Mouse (Mus musculus) lung, embryonic 14.5 days (tissue): Measurements from ENCODE around the gene Psmb2. TPM values are rescaled to one million over a fixed set of nuclear protein-coding genes. Genes with fewer than 3 reads are reported as not detected.
A peak's percentile ranks its signal among the peaks of the same experiment; 100 is the strongest.

Experiments
- ATAC-seq: fragments of 200-750 bp; cut with Nextera tagmentation; 2 replicates; pipeline ENCODE4 v1.8.0; 2017; ENCODE audit warnings: mild to moderate bottlenecking, moderate TSS enrichment, moderate library complexity; ENCODE audit not compliant: insufficient read depth
- DNase-seq: peaks from one replicate; pipeline ENCODE4 v3.0.0-alpha.2; 2015
- H3K27ac ChIP-seq: fragments of 300-500 bp; sonication (generic); 2 replicates; pipeline ENCODE4 v1.5.1; 2014; ENCODE audit warnings: low read depth, mild to moderate bottlenecking, moderate library complexity
- H3K27me3 ChIP-seq: fragments of 300-500 bp; sonication (generic); 2 replicates; pipeline ENCODE4 v1.6.1; 2014; ENCODE audit warnings: low read length, control low read depth; ENCODE audit not compliant: insufficient read depth
- H3K36me3 ChIP-seq: fragments of 300-500 bp; sonication (generic); 2 replicates; pipeline ENCODE4 v1.6.1; 2014; ENCODE audit warnings: control low read depth; ENCODE audit not compliant: insufficient read depth
- H3K4me1 ChIP-seq: fragments of 300-500 bp; sonication (generic); 2 replicates; pipeline ENCODE4 v1.6.1; 2014; ENCODE audit warnings: antibody characterized with exemption, control low read depth; ENCODE audit not compliant: insufficient read depth
- H3K4me2 ChIP-seq: fragments of 300-500 bp; sonication (generic); 2 replicates; pipeline ENCODE4 v1.6.1; 2014; ENCODE audit warnings: mild to moderate bottlenecking
- H3K4me3 ChIP-seq: fragments of 300-500 bp; sonication (generic); 2 replicates; pipeline ENCODE4 v1.5.1; 2014; ENCODE audit warnings: low read depth, low read length
- H3K9ac ChIP-seq: fragments of 300-500 bp; sonication (generic); 2 replicates; pipeline ENCODE4 v1.6.1; 2014
- H3K9me3 ChIP-seq: fragments of 300-500 bp; sonication (generic); 2 replicates; pipeline ENCODE4 v1.6.1; 2016; ENCODE audit warnings: low read depth, low read length, control low read depth
- CTCF ChIP-seq: IDR thresholded peaks from 2 replicates; pipeline ENCODE4 v1.5.1; 2016; ENCODE audit warnings: antibody characterized with exemption, low read depth
- WGBS: fragments of 180-500 bp; shearing (Covaris S2); extraction: QIAGEN DNeasy Blood & Tissue Kit; methylation state at CpG from one replicate; pipeline ENCODE4 v1.1.7; 2014; 5-methylcytosine and 5-hydroxymethylcytosine counted together
- polyA plus RNA-seq: library from polyadenylated mRNA; unstranded; fragments of >200 nt; fragmentation: Nextera tagmentation; extraction: Ambion mirVana; gene quantifications from 2 replicates; pipeline ENCODE4 v1.2.1, GENCODE M21; 2014

Gene Psmb2
- polyA plus RNA-seq, 1 experiment from 2014 or later, result 528 TPM

DNA sequence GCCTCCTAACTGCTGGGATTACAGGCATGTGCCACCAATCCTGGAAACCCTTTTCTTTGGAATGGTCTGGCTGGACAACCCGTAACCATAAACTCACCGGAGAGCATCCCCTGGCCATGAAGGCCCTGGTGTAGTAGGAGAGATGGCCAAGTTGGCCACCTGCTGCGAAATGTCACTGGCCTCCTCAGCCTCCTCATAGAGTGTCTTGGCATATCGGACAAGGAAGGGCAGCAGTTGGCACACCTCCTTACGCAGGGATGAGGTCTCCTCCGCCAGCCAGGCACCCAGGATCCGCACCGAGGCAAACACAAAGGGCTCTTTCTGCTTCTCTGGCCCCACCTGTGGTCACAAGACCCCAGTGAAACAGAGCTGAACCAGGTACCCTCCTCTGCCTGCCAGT is 71.0 kb downstream of the Psmb2 start:
- H3K4me1 ChIP-seq, result peaks cover 7% of the 10 kb centered on the region; the same call in 1 of the 2 replicates
- H3K36me3 ChIP-seq, result peaks cover 63% of the 10 kb centered on the region
- no peak overlapping the region for H3K4me2 ChIP-seq
- no peak overlapping the region for H3K27ac ChIP-seq
- 91% methylated on average over 8 of the region's 8 CpGs for WGBS
- no peaks in the 10 kb centered on the region for H3K27me3 ChIP-seq
- no peak for ATAC-seq
- no peak overlapping the region for H3K9ac ChIP-seq
- no peak overlapping the region for H3K4me3 ChIP-seq
- no peaks in the 10 kb centered on the region for H3K9me3 ChIP-seq
- DNase-seq, result no peak
- TF ChIP-seq CTCF, result no peak

DNA sequence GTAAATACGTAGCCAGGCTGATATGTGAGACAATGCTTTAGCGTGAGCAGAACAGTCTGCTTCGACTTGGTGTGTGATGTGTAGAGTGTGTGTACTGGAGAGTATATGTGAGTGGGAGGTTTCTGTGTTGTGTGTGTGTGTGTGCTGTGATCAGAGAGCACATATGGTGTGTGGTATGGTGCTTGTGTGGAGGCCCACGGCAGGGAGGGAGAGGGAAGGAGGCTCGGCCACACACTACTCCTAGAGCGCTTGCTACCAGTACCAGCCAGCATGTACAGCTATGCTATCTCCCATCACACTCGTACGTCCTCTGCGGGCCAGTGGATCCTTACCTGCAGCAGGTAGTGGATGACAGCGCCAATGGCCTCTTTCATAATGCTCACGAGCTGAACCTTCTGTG is 72.1 kb downstream of the Psmb2 start:
- Histone ChIP-seq H3K36me3 (peaks cover 54% of the 10 kb centered on the region), H3K4me3 (no peak overlapping the region), H3K9me3 (no peaks in the 10 kb centered on the region), H3K4me1 (peaks cover 7% of the 10 kb centered on the region; the same call in 1 of the 2 replicates), H3K9ac (no peak overlapping the region), H3K27me3 (no peaks in the 10 kb centered on the region), H3K27ac (no peak overlapping the region), H3K4me2 (no peak overlapping the region)
- WGBS, result 80% methylated on average over 11 of the region's 11 CpGs
- ATAC-seq (no peak), DNase-seq (no peak)
- no peak for TF ChIP-seq CTCF

DNA sequence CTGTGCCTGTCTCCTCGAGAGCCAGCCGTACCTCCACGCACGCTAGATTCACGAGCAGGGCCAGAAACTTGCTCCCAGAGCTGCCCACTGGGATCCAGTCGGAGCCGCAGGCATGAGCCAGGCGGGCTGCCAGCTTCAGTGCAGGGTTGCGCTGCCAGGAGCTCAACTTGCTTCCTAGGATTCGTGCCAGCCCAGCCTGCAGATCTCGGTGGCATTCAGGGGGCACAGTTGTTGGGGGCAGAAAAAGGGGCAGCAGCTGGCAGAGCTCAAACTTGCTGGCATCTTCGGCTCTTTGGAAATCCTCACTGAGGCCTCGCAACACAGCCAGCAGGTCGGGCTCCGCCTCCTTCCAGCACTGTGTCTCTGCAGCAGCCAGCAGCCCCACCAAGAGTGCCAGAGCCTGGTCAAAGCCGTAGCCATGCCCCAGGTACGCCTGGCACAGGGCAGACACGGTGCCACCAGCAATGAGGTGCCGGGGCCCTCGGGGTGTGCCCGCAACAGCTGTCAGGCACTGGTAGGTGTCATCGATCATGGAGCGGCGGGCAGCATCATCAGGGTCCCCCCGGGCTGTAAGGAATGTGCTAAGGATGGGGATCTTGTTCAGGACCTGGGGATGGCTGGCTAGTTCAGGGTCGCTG is 72.7 kb downstream of the Psmb2 start:
- peaks cover 48% of the 10 kb centered on the region for H3K36me3 ChIP-seq
- no peak for DNase-seq
- no peak overlapping the region for H3K4me2 ChIP-seq
- H3K9me3 ChIP-seq, result no peaks in the 10 kb centered on the region
- H3K4me3 ChIP-seq, result no peak overlapping the region
- H3K4me1 ChIP-seq, result peaks cover 7% of the 10 kb centered on the region; the same call in 1 of the 2 replicates
- no peak overlapping the region for H3K27ac ChIP-seq
- no peaks in the 10 kb centered on the region for H3K27me3 ChIP-seq
- no peak overlapping the region for H3K9ac ChIP-seq
- 81% methylated on average over 26 of the region's 26 CpGs for WGBS
- ATAC-seq, result no peak
- TF ChIP-seq CTCF, result no peak

DNA sequence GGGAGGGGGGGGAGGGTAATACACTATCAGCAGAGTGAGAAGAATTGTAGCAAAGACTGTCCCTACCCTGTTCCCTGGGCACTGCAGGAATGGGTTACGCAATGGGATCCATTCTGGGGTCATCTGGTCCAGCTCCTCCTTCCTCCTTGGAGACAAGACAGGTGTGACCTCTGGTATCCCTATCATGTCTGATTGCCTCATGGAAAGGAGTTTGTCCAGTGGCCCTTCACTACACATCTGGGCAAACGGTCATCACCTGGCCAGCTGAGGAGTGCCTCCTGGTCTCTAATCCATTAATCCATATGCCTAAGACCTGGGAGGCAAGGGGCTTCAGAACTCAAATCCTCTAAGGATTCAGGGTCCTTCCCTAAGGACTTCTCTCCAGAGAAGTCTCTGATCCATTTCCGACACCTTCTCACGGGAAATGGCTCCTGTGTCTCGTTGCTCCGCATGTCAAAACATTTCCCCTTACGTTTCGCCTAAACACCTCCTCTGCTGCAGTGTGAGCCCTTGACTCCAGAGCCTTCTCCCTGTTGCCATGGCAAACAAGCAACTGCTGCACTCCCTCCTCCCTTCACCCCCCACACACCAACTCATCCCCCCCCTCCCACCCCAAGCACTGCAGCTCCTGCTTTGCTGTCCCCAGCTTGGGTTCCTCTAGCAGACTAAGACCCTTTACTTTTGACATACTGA is 73.6 kb downstream of the Psmb2 start:
- peak overlapping the region; percentile 93; the same call in 1 of the 2 replicates for H3K4me2 ChIP-seq
- H3K36me3 ChIP-seq, result peaks cover 39% of the 10 kb centered on the region
- no peak for TF ChIP-seq CTCF
- no peaks in the 10 kb centered on the region for H3K27me3 ChIP-seq
- H3K27ac ChIP-seq, result no peak overlapping the region
- WGBS, result 73% methylated on average over 8 of the region's 8 CpGs
- H3K9me3 ChIP-seq, result no peaks in the 10 kb centered on the region
- H3K4me1 ChIP-seq, result peaks cover 7% of the 10 kb centered on the region; the same call in 1 of the 2 replicates
- no peak overlapping the region for H3K9ac ChIP-seq
- DNase-seq (no peak), ATAC-seq (no peak)
- H3K4me3 ChIP-seq, result no peak overlapping the region

DNA sequence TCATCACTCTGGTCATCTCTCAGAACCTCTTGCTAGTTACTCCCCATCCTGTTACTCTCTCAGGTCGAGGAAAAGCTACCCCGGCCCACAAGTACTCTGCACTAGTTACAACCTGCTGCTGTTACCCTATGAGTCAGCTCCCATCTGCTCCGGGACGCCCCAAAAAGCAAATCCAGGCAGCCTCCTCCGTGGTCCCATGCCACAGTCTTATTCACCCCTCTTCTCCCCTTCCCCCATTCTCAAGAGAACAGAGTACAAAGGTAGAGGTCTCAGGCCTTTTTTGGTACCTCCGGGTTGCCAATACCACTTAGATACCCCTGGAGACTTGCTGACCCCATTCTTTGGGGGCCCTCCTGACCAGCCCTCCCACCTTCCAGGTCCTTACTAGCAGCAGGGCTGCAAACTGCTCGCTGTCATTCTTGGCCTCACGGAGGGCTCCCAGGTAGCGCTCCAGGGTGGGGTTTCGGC is 74.2 kb downstream of the Psmb2 start:
- DNase-seq, result no peak
- Histone ChIP-seq H3K27ac (no peak overlapping the region), H3K4me2 (peak overlapping the region; percentile 93), H3K4me3 (peak overlapping the region; percentile 88), H3K27me3 (no peaks in the 10 kb centered on the region), H3K9ac (peak overlapping the region; percentile 64; the same call in 1 of the 2 replicates), H3K4me1 (peaks cover 7% of the 10 kb centered on the region; the same call in 1 of the 2 replicates), H3K9me3 (no peaks in the 10 kb centered on the region), H3K36me3 (peaks cover 33% of the 10 kb centered on the region)
- no peak for TF ChIP-seq CTCF
- ATAC-seq, result no peak
- 45% methylated on average over 10 of the region's 10 CpGs for WGBS

DNA sequence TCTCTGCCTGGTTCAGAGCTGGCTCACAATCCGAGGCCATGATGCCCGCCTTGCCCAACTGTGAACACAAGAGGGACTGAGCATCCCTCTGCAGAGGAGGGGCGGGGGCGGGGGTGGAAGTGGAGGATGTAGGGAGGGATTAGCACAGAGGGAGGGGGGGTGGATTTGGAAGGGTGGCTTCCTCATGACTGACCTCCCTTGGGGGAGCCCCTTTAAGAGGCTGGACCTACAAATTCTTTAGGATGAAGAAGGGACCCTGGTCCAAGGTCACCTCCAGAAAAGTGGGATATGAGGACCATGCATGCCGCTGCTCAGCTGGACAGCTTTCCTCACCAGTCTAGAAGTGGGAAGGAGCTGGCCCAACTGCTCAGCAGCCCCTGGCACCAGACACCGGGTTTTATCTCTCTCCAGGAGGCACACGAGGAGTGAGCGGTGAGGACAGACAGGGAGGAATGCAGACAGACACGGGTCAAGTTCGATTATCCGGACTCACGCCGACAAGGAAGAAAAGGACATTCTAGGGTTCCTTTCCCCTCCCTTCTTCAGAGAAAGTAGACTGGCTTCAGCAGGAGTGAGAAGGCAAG is 74.7 kb downstream of the Psmb2 start:
- Histone ChIP-seq H3K4me3 (peak overlapping the region; percentile 88), H3K9me3 (no peaks in the 10 kb centered on the region), H3K9ac (peak overlapping the region; percentile 64), H3K27ac (no peak overlapping the region), H3K36me3 (peaks cover 28% of the 10 kb centered on the region), H3K4me1 (peaks cover 7% of the 10 kb centered on the region; the same call in 1 of the 2 replicates), H3K27me3 (no peaks in the 10 kb centered on the region), H3K4me2 (peak overlapping the region; percentile 93)
- DNase-seq, result no peak
- ATAC-seq, result no peak
- 0 out of 2 replicates have a peak, but pooled peaks have one; percentile 5 for TF ChIP-seq CTCF
- 8% methylated on average over 13 of the region's 13 CpGs for WGBS
